Mouse (Mus musculus): ENCODE measurements at regions not wholly inside any gene's neighbourhood (a gene's known extent, or its start where the extent isn't known, plus 50 kb on each side); places are given as distances from the start of the nearest gene placed in this dataset.

- TF ChIP-seq CTCF (IDR thresholded peaks at IDR 0.05; ENCODE audit: low read depth) (no peak), EP300 (IDR thresholded peaks at IDR 0.05; ENCODE audit: low read depth) (no peak)
Measured at GRCm38 (mm10) chr9:89532435-89532834, 90.5 kb downstream of the Minar1 start.

Data from liver, embryonic 14.5 days (tissue).